Mouse (Mus musculus): ENCODE results near the gene 4933403O08Rik. TPM values are rescaled to one million over a fixed set of nuclear protein-coding genes. Genes with fewer than 3 reads are reported as not detected.

4933403O08Rik gene
- polyA plus RNA-seq (2015; fragmentation: Nextera tagmentation; extraction: Ambion mirVana) = 0.09 TPM in 1 of 2 replicates, not detected in the other

DNA sequence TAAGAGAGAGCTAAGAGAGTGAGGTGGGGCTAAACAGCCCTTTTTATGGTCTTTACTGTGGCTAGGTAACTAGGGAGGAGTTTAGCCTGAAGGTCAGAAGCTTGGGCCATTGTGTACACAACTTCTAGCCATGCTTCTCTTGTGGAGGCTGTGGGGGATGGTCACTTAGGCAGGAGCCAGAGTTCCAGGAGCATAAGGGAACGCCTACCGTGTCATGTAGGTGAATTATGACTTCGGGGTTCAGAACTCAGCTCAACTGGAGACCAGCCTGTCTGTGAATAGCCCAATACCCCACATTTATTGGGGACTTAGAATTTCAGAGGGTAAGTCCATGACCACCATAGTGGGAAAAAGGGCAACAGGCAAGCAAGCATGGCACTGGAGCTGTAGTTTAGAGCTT, at the start of gene 4933403O08Rik:
Gene 4933403O08Rik (plus strand): TSS at position 301 of the 400 bp plus-strand sequence.
- H3K36me3 ChIP-seq = no peaks in the 10 kb centered on the region
- H3K4me1 ChIP-seq = no peaks in the 10 kb centered on the region
- no peak within 1 kb of the TSS for H3K27ac ChIP-seq
- H3K27me3 ChIP-seq (replicated peaks) = no peaks in the 10 kb centered on the region
- ATAC-seq (ENCODE audit: insufficient read depth, low FRiP score, low read depth) = no peak
- H3K9me3 ChIP-seq = no peaks in the 10 kb centered on the region
- H3K4me2 ChIP-seq = no peak within 1 kb of the TSS
- 91% methylated on average over 3 of the region's 3 CpGs for WGBS
- H3K9ac ChIP-seq = no peak within 1 kb of the TSS
- H3K4me3 ChIP-seq (replicated peaks) = no peak within 1 kb of the TSS

DNA sequence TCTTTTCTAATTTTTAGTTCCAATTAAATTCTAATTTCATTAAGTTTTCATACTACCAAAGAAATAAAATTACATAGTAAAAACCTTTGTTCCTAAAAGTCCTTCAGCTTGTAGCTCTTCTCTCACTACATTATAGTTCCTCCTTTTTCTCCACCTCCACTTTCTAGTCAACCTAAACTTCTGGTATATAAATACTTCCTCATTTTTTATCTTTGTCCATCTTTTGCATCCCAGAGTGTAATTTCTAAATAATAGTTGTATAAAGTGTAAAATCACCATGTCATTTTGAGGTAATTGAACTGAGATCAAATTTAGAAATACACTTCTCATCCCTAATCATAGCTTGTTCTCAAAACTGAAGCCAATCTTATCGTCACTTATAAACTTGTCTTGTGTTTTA, 4.1 kb downstream of the 4933403O08Rik start:
- no peak overlapping the region for H3K9ac ChIP-seq
- no peak for ATAC-seq (ENCODE audit: insufficient read depth, low FRiP score, low read depth)
- WGBS = 71% methylated on average over 1 of the region's 1 CpGs

DNA sequence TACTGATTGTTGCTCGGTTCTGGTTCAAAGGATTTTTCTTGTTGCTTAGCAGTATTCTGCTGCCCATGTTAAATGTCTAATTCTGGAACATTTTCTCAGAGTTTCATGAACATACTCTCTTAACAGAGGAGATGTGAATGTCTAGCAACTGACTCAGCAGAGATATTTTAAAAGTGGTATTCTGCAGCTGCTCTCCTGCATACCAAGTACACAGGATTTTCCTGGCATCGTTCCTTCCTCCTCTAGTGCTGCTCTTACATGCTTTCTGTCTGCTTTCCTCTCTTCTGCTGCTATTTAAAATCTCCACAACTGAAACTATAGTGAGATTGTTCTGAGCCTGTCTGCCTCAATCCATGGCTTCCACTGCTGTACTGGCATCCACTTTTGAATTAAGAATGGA, 16.7 kb downstream of the 4933403O08Rik start:
- ATAC-seq (ENCODE audit: insufficient read depth, low FRiP score, low read depth) = no peak
- H3K36me3 ChIP-seq = no peaks in the 10 kb centered on the region
- H3K27ac ChIP-seq = no peak overlapping the region
- H3K4me3 ChIP-seq (replicated peaks) = no peak overlapping the region
- 53% methylated on average over 2 of the region's 2 CpGs for WGBS
- H3K9me3 ChIP-seq = no peaks in the 10 kb centered on the region
- no peak overlapping the region for H3K9ac ChIP-seq
- H3K4me1 ChIP-seq = no peaks in the 10 kb centered on the region
- no peak overlapping the region for H3K4me2 ChIP-seq
- H3K27me3 ChIP-seq (replicated peaks) = no peaks in the 10 kb centered on the region

More for the DNA sequence above, 4.1 kb downstream of the 4933403O08Rik start:
- Histone ChIP-seq H3K27me3 (replicated peaks) (no peaks in the 10 kb centered on the region), H3K9me3 (no peaks in the 10 kb centered on the region), H3K4me3 (replicated peaks) (no peak overlapping the region), H3K27ac (no peak overlapping the region), H3K4me2 (no peak overlapping the region), H3K36me3 (no peaks in the 10 kb centered on the region), H3K4me1 (no peaks in the 10 kb centered on the region)

DNA sequence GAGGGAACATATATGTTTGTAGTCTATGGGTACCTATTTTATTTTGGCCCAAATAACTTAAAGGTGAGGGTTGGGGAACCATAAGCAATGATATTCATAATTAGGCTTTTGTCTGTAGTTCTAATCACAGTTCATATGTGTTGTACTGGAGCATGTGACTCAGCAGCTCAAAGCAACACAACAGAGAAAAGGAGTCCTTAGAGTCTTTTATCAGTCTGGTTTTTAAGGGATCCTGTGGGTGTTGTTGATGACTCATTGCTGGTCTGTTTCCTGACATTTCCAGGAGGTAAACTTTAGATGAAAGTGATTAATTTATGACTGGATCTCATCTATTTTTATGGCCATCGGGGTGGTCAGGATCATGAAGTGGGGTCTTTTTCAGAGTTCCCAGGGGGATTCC, 34.7 kb downstream of the 4933403O08Rik start:
- ATAC-seq (ENCODE audit: insufficient read depth, low FRiP score, low read depth) = no peak
- Histone ChIP-seq H3K4me2 (no peak overlapping the region), H3K9ac (no peak overlapping the region), H3K36me3 (no peaks in the 10 kb centered on the region), H3K9me3 (no peaks in the 10 kb centered on the region), H3K4me3 (replicated peaks) (no peak overlapping the region), H3K27me3 (replicated peaks) (no peaks in the 10 kb centered on the region), H3K27ac (no peak overlapping the region), H3K4me1 (no peaks in the 10 kb centered on the region)
- WGBS = 54% methylated on average over 1 of the region's 1 CpGs

Other genes with a start within 250 kb of the 4933403O08Rik start
- gene Tex16, start 228.0 kb upstream of the 4933403O08Rik start, polyA plus RNA-seq (2015; fragmentation: Nextera tagmentation; extraction: Ambion mirVana) = 0.04 and 0.54 TPM in 2 replicates
- 47.5 and 48.2 TPM in 2 replicates for gene Apool, start 72.3 kb downstream of the 4933403O08Rik start, polyA plus RNA-seq (2015; fragmentation: Nextera tagmentation; extraction: Ambion mirVana)
- not detected in 2 replicates for gene Satl1, start 167.7 kb downstream of the 4933403O08Rik start, polyA plus RNA-seq (2015; fragmentation: Nextera tagmentation; extraction: Ambion mirVana)